In the genomic region with DNA sequence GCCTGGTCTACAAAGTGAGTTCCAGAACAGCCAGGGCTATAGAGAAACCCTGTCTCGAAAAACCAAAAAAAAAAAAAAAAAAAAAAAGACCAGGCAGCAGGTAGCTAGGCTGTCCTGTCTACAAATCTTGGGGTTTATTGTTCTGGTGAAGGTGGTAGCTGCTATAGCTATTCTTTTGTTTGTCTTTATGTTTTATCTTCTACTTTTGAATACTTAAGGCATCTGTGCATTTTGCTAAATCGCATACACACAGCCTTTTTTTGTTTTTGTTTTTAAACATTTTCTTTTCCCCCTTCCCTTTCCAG, we compare ENCODE assay signal across 9 mouse cellular contexts. TPM values are rescaled to one million over a fixed set of nuclear protein-coding genes. Genes with fewer than 3 reads are reported as not detected.
A peak's percentile ranks its signal among the peaks of the same experiment; 100 is the strongest.
DNase-seq lines count a peak whose midpoint lies in the region; ATAC-seq and TF ChIP-seq lines count a peak whose summit lies in the region.
"Had no signal": no experiment of that assay in that cellular context is flagged by ENCODE, and none has a peak within 500 bp of the region (broad histone marks: within the 10 kb centered on the region; RNA-seq: fewer than 3 reads in every experiment).

No protein-coding gene starts in this region.

- intact Hi-C loops in gastrocnemius, postnatal 36 days (cut with DNase I) = loop anchor here (2.0 kb wide), 1 partner anchor 67 kb away; the partner anchor contains the start of gene Scyl3

- peak overlapping the region; percentile 34; the same call in 1 of the 2 replicates for H3K4me2 ChIP-seq in embryonic facial prominence, embryonic 11.5 days (ENCODE audit: low read depth, low read length)
- H3K4me2 ChIP-seq in intestine, embryonic 14.5 days (ENCODE audit: low read length) = peak overlapping the region; percentile 77
- H3K4me2 ChIP-seq in midbrain, embryonic 16.5 days (ENCODE audit: low read length) = peak overlapping the region; percentile 56

- no peak for TF ChIP-seq CTCF in kidney, adult 2 months (conservative IDR thresholded peaks at IDR 0.05; ENCODE audit: insufficient read depth, insufficient read length, low read depth, low read length)

- no peaks in the 10 kb centered on the region for H3K9me3 ChIP-seq in embryonic facial prominence, embryonic 11.5 days (replicated peaks; ENCODE audit: control insufficient read depth, low read length)
- no peaks in the 10 kb centered on the region for H3K9me3 ChIP-seq in intestine, embryonic 14.5 days (ENCODE audit: control insufficient read depth, low read length)
- no peaks in the 10 kb centered on the region for H3K9me3 ChIP-seq in midbrain, embryonic 16.5 days (replicated peaks; ENCODE audit: control insufficient read depth, low read length, poor library complexity, severe bottlenecking)

- H3K4me3 ChIP-seq in kidney, adult 2 months (ENCODE audit: insufficient read depth, low read depth, low read length) = peak overlapping the region; percentile 84
- peak overlapping the region; percentile 54; the same call in 1 of the 2 replicates for H3K4me3 ChIP-seq in embryonic facial prominence, embryonic 11.5 days (ENCODE audit: low read depth, low read length)
- peak overlapping the region; percentile 59 for H3K4me3 ChIP-seq in intestine, embryonic 14.5 days (ENCODE audit: low read depth, low read length)
- peak overlapping the region; percentile 82 for H3K4me3 ChIP-seq in midbrain, embryonic 16.5 days (ENCODE audit: low read depth, low read length)

- H3K27ac ChIP-seq in kidney, adult 2 months (ENCODE audit: insufficient read depth, low read depth, low read length) = no peak overlapping the region
- H3K27ac ChIP-seq in embryonic facial prominence, embryonic 11.5 days (replicated peaks; ENCODE audit: low read depth, low read length) = no peak overlapping the region
- H3K27ac ChIP-seq in intestine, embryonic 14.5 days (ENCODE audit: low read depth) = no peak overlapping the region
- H3K27ac ChIP-seq in midbrain, embryonic 16.5 days (ENCODE audit: low read length) = peak overlapping the region; percentile 87; the same call in 1 of the 2 replicates

- TF ChIP-seq POLR2A in kidney, adult 2 months (IDR thresholded peaks at IDR 0.05; ENCODE audit: low read depth, low read length) = no peak

- no peaks in the 10 kb centered on the region for H3K4me1 ChIP-seq in kidney, adult 2 months (ENCODE audit: control insufficient read depth, insufficient read depth, low read length)
- no peaks in the 10 kb centered on the region for H3K4me1 ChIP-seq in embryonic facial prominence, embryonic 11.5 days (ENCODE audit: control insufficient read depth, insufficient read depth, low read length)
- H3K4me1 ChIP-seq in intestine, embryonic 14.5 days (replicated peaks; ENCODE audit: control insufficient read depth, insufficient read depth, low read length) = peaks cover 6% of the 10 kb centered on the region
- peaks cover 9% of the 10 kb centered on the region for H3K4me1 ChIP-seq in midbrain, embryonic 16.5 days (ENCODE audit: control insufficient read depth, insufficient read depth, low read length)

- DNase-seq in kidney, adult 2 months = no peak
- no peak for DNase-seq in kidney, postnatal 4 days
- no peak for DNase-seq in embryonic facial prominence, embryonic 11.5 days (ENCODE audit: low spot score)
- no peak for DNase-seq in intestine, embryonic 14.5 days (ENCODE audit: low spot score)
- DNase-seq in cerebellum, postnatal 10 days = no peak
- DNase-seq in layer of hippocampus, postnatal 36 days = no peak
- no peak for DNase-seq in gastrocnemius, postnatal 36 days

- ATAC-seq in embryonic facial prominence, embryonic 11.5 days (replicated peaks; ENCODE audit: insufficient number of reproducible peaks, low FRiP score, low TSS enrichment, low read depth) = no peak
- no peak for ATAC-seq in intestine, embryonic 14.5 days (replicated peaks; ENCODE audit: low FRiP score, low TSS enrichment, low read depth)
- ATAC-seq in midbrain, embryonic 16.5 days = no peak

- H3K9ac ChIP-seq in embryonic facial prominence, embryonic 11.5 days (replicated peaks; ENCODE audit: low read length) = no peak overlapping the region
- H3K9ac ChIP-seq in intestine, embryonic 14.5 days (ENCODE audit: low read length) = peak overlapping the region; percentile 66; the same call in 1 of the 2 replicates
- peak overlapping the region; percentile 67; the same call in 1 of the 2 replicates for H3K9ac ChIP-seq in midbrain, embryonic 16.5 days (ENCODE audit: low read depth, low read length)

- H3K36me3 ChIP-seq in kidney, adult 2 months (ENCODE audit: control insufficient read depth, insufficient read depth, low read length) = no peaks in the 10 kb centered on the region
- no peaks in the 10 kb centered on the region for H3K36me3 ChIP-seq in embryonic facial prominence, embryonic 11.5 days (replicated peaks; ENCODE audit: control insufficient read depth, insufficient read depth, low read depth, low read length)
- H3K36me3 ChIP-seq in intestine, embryonic 14.5 days (ENCODE audit: control insufficient read depth, insufficient read depth, low read length) = no peaks in the 10 kb centered on the region
- H3K36me3 ChIP-seq in midbrain, embryonic 16.5 days (ENCODE audit: control insufficient read depth, insufficient read depth, low read length) = no peaks in the 10 kb centered on the region

- no peaks in the 10 kb centered on the region for H3K27me3 ChIP-seq in kidney, adult 2 months (replicated peaks; ENCODE audit: control insufficient read depth, insufficient read depth, low read length)
- no peaks in the 10 kb centered on the region for H3K27me3 ChIP-seq in embryonic facial prominence, embryonic 11.5 days (ENCODE audit: control insufficient read depth, insufficient read depth, low read length)
- no peaks in the 10 kb centered on the region for H3K27me3 ChIP-seq in intestine, embryonic 14.5 days (replicated peaks; ENCODE audit: control insufficient read depth, insufficient read depth, low read length)
- H3K27me3 ChIP-seq in midbrain, embryonic 16.5 days (ENCODE audit: control insufficient read depth, insufficient read depth, low read depth, low read length) = no peaks in the 10 kb centered on the region

- 45% methylated on average over 2 of the region's 2 CpGs for WGBS in kidney, adult 2 months
- WGBS in embryonic facial prominence, embryonic 11.5 days = 85% methylated on average over 1 of the region's 2 CpGs
- WGBS in intestine, embryonic 14.5 days = 80% methylated on average over 1 of the region's 2 CpGs
- WGBS in midbrain, embryonic 16.5 days = 93% methylated on average over 1 of the region's 2 CpGs

RNA-seq across cellular contexts. Expression of gene Mettl18, which starts 0.9 kb away (rescaled TPM):
- 0.98 and 1.4 TPM in 2 replicates for polyA plus RNA-seq in kidney, adult 2 months (2012; rRNA removed)
- 11.1 and 12.4 TPM in 2 replicates for polyA plus RNA-seq in embryonic facial prominence, embryonic 11.5 days (2014; fragmentation: Nextera tagmentation; extraction: Ambion mirVana)
- polyA plus RNA-seq in intestine, embryonic 14.5 days (2014; fragmentation: Nextera tagmentation; extraction: Ambion mirVana) = 7.5 and 8.7 TPM in 2 replicates
- polyA plus RNA-seq in midbrain, embryonic 16.5 days (2015; fragmentation: Nextera tagmentation; extraction: Ambion mirVana) = 7.7 and 8.3 TPM in 2 replicates
- 1 to 10 TPM; 6.9 to 7.2 TPM for total RNA-seq in layer of hippocampus, postnatal 36 days (2021)
- total RNA-seq in gastrocnemius, postnatal 36 days (2021) = 1 to 10 TPM; 2.0 to 3.1 TPM

RNA-seq across cellular contexts. Expression of gene BC055324, which starts 1.0 kb away (rescaled TPM):
- 0.49 and 1.0 TPM in 2 replicates for polyA plus RNA-seq in kidney, adult 2 months (2012; rRNA removed)
- polyA plus RNA-seq in embryonic facial prominence, embryonic 11.5 days (2014; fragmentation: Nextera tagmentation; extraction: Ambion mirVana) = 44.1 and 52.6 TPM in 2 replicates
- 20.7 and 22.6 TPM in 2 replicates for polyA plus RNA-seq in intestine, embryonic 14.5 days (2014; fragmentation: Nextera tagmentation; extraction: Ambion mirVana)
- 4.0 and 5.0 TPM in 2 replicates for polyA plus RNA-seq in midbrain, embryonic 16.5 days (2015; fragmentation: Nextera tagmentation; extraction: Ambion mirVana)
- total RNA-seq in layer of hippocampus, postnatal 36 days (2021) = 1 to 10 TPM in 1 of 2 experiments, under 1 TPM in 1; 0.91 to 1.8 TPM
- total RNA-seq in gastrocnemius, postnatal 36 days (2021) = under 1 TPM; 0.18 to 0.20 TPM

RNA-seq across cellular contexts. Expression of gene Sele, which starts 52.5 kb away (rescaled TPM):
- 0.37 and 0.42 TPM in 2 replicates for polyA plus RNA-seq in kidney, adult 2 months (2012; rRNA removed)
- polyA plus RNA-seq in embryonic facial prominence, embryonic 11.5 days (2014; fragmentation: Nextera tagmentation; extraction: Ambion mirVana) = not detected in 2 replicates
- polyA plus RNA-seq in intestine, embryonic 14.5 days (2014; fragmentation: Nextera tagmentation; extraction: Ambion mirVana) = not detected in 2 replicates
- polyA plus RNA-seq in midbrain, embryonic 16.5 days (2015; fragmentation: Nextera tagmentation; extraction: Ambion mirVana) = not detected in 2 replicates
- total RNA-seq in layer of hippocampus, postnatal 36 days (2021) = not detected
- not detected for total RNA-seq in gastrocnemius, postnatal 36 days (2021)
- total RNA-seq: layer of hippocampus, postnatal 10 days had no signal
